Mouse (Mus musculus) regulatory T cell (primary cell): ENCODE measurements around the gene Rorc.

Experiments used
- in situ Hi-C: fragments of 300-600 bp; cut with MboI, MseI; formaldehyde crosslinking; loops from one replicate; pipeline ENCODE4 v1.15.1; 2025; ENCODE audit warnings: high pct_unique_total_duplicates

The Rorc gene

GRCm38 (mm10) chr3:94412530-94412929, 39.9 kb downstream of the Rorc start:
- in situ Hi-C loops, result no loop called here

- in situ Hi-C loops, result no loop called here
Measured at GRCm38 (mm10) chr3:94413031-94413679, 40.6 kb downstream of the Rorc start, which contains the start of gene Tdrkh. Gene Tdrkh, plus strand, starts transcription at chr3:94413273.

- in situ Hi-C loops, result no loop called here
Measured at GRCm38 (mm10) chr3:94430980-94431379, 58.4 kb downstream of the Rorc start.

- in situ Hi-C loops, result no loop called here
Measured at GRCm38 (mm10) chr3:94434305-94434704, 61.7 kb downstream of the Rorc start.

GRCm38 (mm10) chr3:94436420-94436819, 63.8 kb downstream of the Rorc start:
- in situ Hi-C loops, result no loop called here

- in situ Hi-C loops, result loop anchor here (5.0 to 10.0 kb wide), 2 partner anchors 64 to 876 kb away; no protein-coding TSS in a partner anchor
Measured at GRCm38 (mm10) chr3:94441182-94441581, 68.6 kb downstream of the Rorc start.

- in situ Hi-C loops, result loop anchor here (5.0 to 10.0 kb wide), 2 partner anchors 66 to 878 kb away; no protein-coding TSS in a partner anchor
Measured at GRCm38 (mm10) chr3:94442951-94443596, 70.5 kb downstream of the Rorc start, which contains the start of gene Mrpl9. Gene Mrpl9, plus strand, starts transcription at chr3:94443318.

GRCm38 (mm10) chr3:94443597-94443964, 71.0 kb downstream of the Rorc start, which contains the start of gene Oaz3:
Gene Oaz3, minus strand, starts transcription at chr3:94443915.
- in situ Hi-C loops, result loop anchor here (5.0 to 10.0 kb wide), 2 partner anchors 66 to 879 kb away; no protein-coding TSS in a partner anchor
